Mouse (Mus musculus) activated CD4-positive, CD25-positive, alpha-beta regulatory T cell, adult 4 months (primary cell): ENCODE measurements around the gene Rad54l. TPM values are rescaled to one million over a fixed set of nuclear protein-coding genes. Genes with fewer than 3 reads are reported as not detected.

Source experiments
- ATAC-seq: one replicate; pipeline ENCODE4 v1.8.0; 2017
- polyA plus RNA-seq, 2 experiments: library from polyadenylated mRNA; unstranded; fragments of 100-300 nt; shearing (Covaris generic); gene quantifications; one replicate each; pipeline ENCODE4 v1.2.1; 2017

Gene Rad54l
- 10 to 100 TPM; 10.2 to 11.8 TPM for polyA plus RNA-seq

- ATAC-seq = peak; percentile 98
These were observed at the start of gene Rad54l, which contains the start of gene Pomgnt1 for GRCm38 (mm10) chr4:116123602-116124519. Gene Rad54l, minus strand, starts transcription at chr4:116123690. Gene Pomgnt1, plus strand, starts transcription at chr4:116123840.

GRCm38 (mm10) chr4:116173072-116173471 is 49.6 kb upstream of the Rad54l start, which contains the start of the genes 1700042G07Rik and Gm49337:
Gene 1700042G07Rik, plus strand, starts transcription at chr4:116173372.
Gene Gm49337, plus strand, starts transcription at chr4:116173384.
- no peak for ATAC-seq

GRCm38 (mm10) chr4:116169353-116169672 is 45.8 kb upstream of the Rad54l start:
- no peak for ATAC-seq

GRCm38 (mm10) chr4:116168617-116169352 is 45.3 kb upstream of the Rad54l start:
- peak; percentile 62 for ATAC-seq

- ATAC-seq = no peak
These were observed 43.9 kb upstream of the Rad54l start, which contains the start of gene Tspan1 for GRCm38 (mm10) chr4:116167404-116167803. Gene Tspan1, minus strand, starts transcription at chr4:116167601.

GRCm38 (mm10) chr4:116165708-116166407 is 42.4 kb upstream of the Rad54l start:
- no peak for ATAC-seq

- ATAC-seq = no peak
These were observed 41.5 kb upstream of the Rad54l start for GRCm38 (mm10) chr4:116164759-116165554.

GRCm38 (mm10) chr4:116162142-116162541 is 38.7 kb upstream of the Rad54l start:
- no peak for ATAC-seq

GRCm38 (mm10) chr4:116160769-116161168 is 37.3 kb upstream of the Rad54l start:
- ATAC-seq = no peak

- peak; percentile 88 for ATAC-seq
These were observed 36.4 kb upstream of the Rad54l start for GRCm38 (mm10) chr4:116159912-116160311.

GRCm38 (mm10) chr4:116157882-116158281 is 34.4 kb upstream of the Rad54l start:
- no peak for ATAC-seq

GRCm38 (mm10) chr4:116152702-116153101 is 29.2 kb upstream of the Rad54l start:
- no peak for ATAC-seq

- no peak for ATAC-seq
These were observed 27.7 kb upstream of the Rad54l start, which contains the start of gene Lurap1 for GRCm38 (mm10) chr4:116151238-116151637. Gene Lurap1, minus strand, starts transcription at chr4:116151338.

- ATAC-seq = no peak
These were observed 27.4 kb upstream of the Rad54l start for GRCm38 (mm10) chr4:116150862-116151221.

- ATAC-seq = peak; percentile 90
These were observed 26.8 kb upstream of the Rad54l start for GRCm38 (mm10) chr4:116150156-116150861.

- peak; percentile 22 for ATAC-seq
These were observed 26.3 kb upstream of the Rad54l start for GRCm38 (mm10) chr4:116149812-116150155.

GRCm38 (mm10) chr4:116143891-116144717 is 20.6 kb upstream of the Rad54l start:
- ATAC-seq = peak; percentile 46

- ATAC-seq = peak; percentile 25
These were observed 19.9 kb upstream of the Rad54l start for GRCm38 (mm10) chr4:116143317-116143811.

GRCm38 (mm10) chr4:116142269-116142668 is 18.8 kb upstream of the Rad54l start:
- no peak for ATAC-seq

- no peak for ATAC-seq
These were observed 18.2 kb upstream of the Rad54l start for GRCm38 (mm10) chr4:116141736-116142135.
